Mouse (Mus musculus) frontal cortex, adult 2 months (tissue): ENCODE measurements around the gene Gpr61. TPM values are rescaled to one million over a fixed set of nuclear protein-coding genes. Genes with fewer than 3 reads are reported as not detected.

ENCODE experiments used
- DNase-seq, 2 experiments: peaks; one replicate each; pipeline ENCODE4 v3.0.0; 2022; ENCODE audit warnings: low spot score in 1 of 2; ENCODE audit errors: extremely low spot score in 1 of 2
- polyA plus RNA-seq: library from polyadenylated mRNA; depleted of rRNA; stranded (reverse); fragments of >200 nt; gene quantifications from 2 replicates; pipeline ENCODE4 v1.2.3, GENCODE M21; 2012; rRNA removed

Gene Gpr61
- polyA plus RNA-seq, result 15.0 and 15.1 TPM in 2 replicates

GRCm38 (mm10) chr3:108154656-108155055 is at the start of gene Gpr61:
Gene Gpr61, minus strand, starts transcription at chr3:108154882.
- peak; percentile 75 to 85 for DNase-seq

- no peak for DNase-seq
Measured at GRCm38 (mm10) chr3:108204470-108204869, 49.8 kb upstream of the Gpr61 start.

- DNase-seq, result peak in 1 of 2 experiments; percentile 92
Measured at GRCm38 (mm10) chr3:108203621-108204325, 49.1 kb upstream of the Gpr61 start.

GRCm38 (mm10) chr3:108203212-108203611 is 48.5 kb upstream of the Gpr61 start:
- no peak for DNase-seq

- no peak for DNase-seq
Measured at GRCm38 (mm10) chr3:108202506-108202905, 47.8 kb upstream of the Gpr61 start.

GRCm38 (mm10) chr3:108200329-108201323 is 45.9 kb upstream of the Gpr61 start, which contains the start of gene Cyb561d1:
Gene Cyb561d1, minus strand, starts transcription at chr3:108201212.
- peak; percentile 79 to 89 for DNase-seq

GRCm38 (mm10) chr3:108199231-108199630 is 44.5 kb upstream of the Gpr61 start:
- DNase-seq, result no peak

GRCm38 (mm10) chr3:108197066-108197497 is 42.4 kb upstream of the Gpr61 start:
- DNase-seq, result peak; percentile 72 to 86

GRCm38 (mm10) chr3:108195941-108196590 is 41.4 kb upstream of the Gpr61 start:
- peak in 1 of 2 experiments; percentile 73 for DNase-seq

GRCm38 (mm10) chr3:108195287-108195686 is 40.6 kb upstream of the Gpr61 start:
- DNase-seq, result no peak

- DNase-seq, result no peak
Measured at GRCm38 (mm10) chr3:108193686-108194085, 39.0 kb upstream of the Gpr61 start.

- DNase-seq, result no peak
Measured at GRCm38 (mm10) chr3:108189897-108190296, 35.2 kb upstream of the Gpr61 start.

GRCm38 (mm10) chr3:108188716-108189490 is 34.2 kb upstream of the Gpr61 start:
- DNase-seq, result no peak

- DNase-seq, result no peak
Measured at GRCm38 (mm10) chr3:108187111-108187795, 32.6 kb upstream of the Gpr61 start.

GRCm38 (mm10) chr3:108186098-108187047 is 31.7 kb upstream of the Gpr61 start, which contains the start of gene Amigo1:
Gene Amigo1, plus strand, starts transcription at chr3:108186335.
- no peak for DNase-seq

GRCm38 (mm10) chr3:108185460-108186097 is 30.9 kb upstream of the Gpr61 start:
- no peak for DNase-seq

GRCm38 (mm10) chr3:108184742-108185141 is 30.1 kb upstream of the Gpr61 start:
- no peak for DNase-seq

GRCm38 (mm10) chr3:108180514-108180913 is 25.8 kb upstream of the Gpr61 start:
- DNase-seq, result no peak
